Mouse (Mus musculus) midbrain, embryonic 16.5 days (tissue): ENCODE results near the gene Smim7. TPM values are rescaled to one million over a fixed set of nuclear protein-coding genes. Genes with fewer than 3 reads are reported as not detected.

Experiments used
- ATAC-seq: fragments of 200-750 bp; cut with Nextera tagmentation; 2 replicates; pipeline ENCODE4 v1.8.0; 2017; ENCODE audit warnings: moderate TSS enrichment
- H3K27ac ChIP-seq: fragments of 300-500 bp; sonication (generic); 2 replicates; pipeline ENCODE4 v1.5.1; 2014; ENCODE audit warnings: mild to moderate bottlenecking, low read length, mixed read lengths
- H3K27me3 ChIP-seq: fragments of 300-500 bp; sonication (generic); 2 replicates; pipeline ENCODE4 v1.6.1; 2014; ENCODE audit warnings: low read depth, low read length, mixed read lengths; ENCODE audit not compliant: control insufficient read depth, insufficient read depth
- H3K36me3 ChIP-seq: fragments of 300-500 bp; sonication (generic); 2 replicates; pipeline ENCODE4 v1.6.1; 2014; ENCODE audit warnings: mild to moderate bottlenecking, low read length, moderate library complexity, mixed read lengths; ENCODE audit not compliant: control insufficient read depth, insufficient read depth
- H3K4me1 ChIP-seq: fragments of 300-500 bp; sonication (generic); 2 replicates; pipeline ENCODE4 v1.6.1; 2014; ENCODE audit warnings: mild to moderate bottlenecking, low read length, mixed read lengths; ENCODE audit not compliant: control insufficient read depth, insufficient read depth
- H3K4me2 ChIP-seq: fragments of 300-500 bp; sonication (generic); 2 replicates; pipeline ENCODE4 v1.6.1; 2014; ENCODE audit warnings: mild to moderate bottlenecking, low read length, mixed read lengths
- H3K4me3 ChIP-seq: fragments of 300-500 bp; sonication (generic); 2 replicates; pipeline ENCODE4 v1.5.1; 2014; ENCODE audit warnings: low read depth, mild to moderate bottlenecking, low read length, moderate library complexity, mixed read lengths
- H3K9ac ChIP-seq: fragments of 300-500 bp; sonication (generic); 2 replicates; pipeline ENCODE4 v1.6.1; 2014; ENCODE audit warnings: low read depth, low read length, mixed read lengths
- H3K9me3 ChIP-seq: fragments of 300-500 bp; sonication (generic); replicated peaks from 2 replicates; pipeline ENCODE4 v1.6.1; 2014; ENCODE audit warnings: mild to moderate bottlenecking, low read length, mixed read lengths; ENCODE audit not compliant: control insufficient read depth, poor library complexity, severe bottlenecking
- WGBS: fragments of 180-500 bp; shearing (Covaris S2); extraction: QIAGEN DNeasy Blood & Tissue Kit; methylation state at CpG from one replicate; pipeline ENCODE4 v1.1.7; 2014; 5-methylcytosine and 5-hydroxymethylcytosine counted together
- polyA plus RNA-seq: library from polyadenylated mRNA; unstranded; fragments of >200 nt; fragmentation: Nextera tagmentation; extraction: Ambion mirVana; gene quantifications from 2 replicates; pipeline ENCODE4 v1.2.1, GENCODE M21; 2015

Gene Smim7
- 132 and 137 TPM in 2 replicates for polyA plus RNA-seq

DNA sequence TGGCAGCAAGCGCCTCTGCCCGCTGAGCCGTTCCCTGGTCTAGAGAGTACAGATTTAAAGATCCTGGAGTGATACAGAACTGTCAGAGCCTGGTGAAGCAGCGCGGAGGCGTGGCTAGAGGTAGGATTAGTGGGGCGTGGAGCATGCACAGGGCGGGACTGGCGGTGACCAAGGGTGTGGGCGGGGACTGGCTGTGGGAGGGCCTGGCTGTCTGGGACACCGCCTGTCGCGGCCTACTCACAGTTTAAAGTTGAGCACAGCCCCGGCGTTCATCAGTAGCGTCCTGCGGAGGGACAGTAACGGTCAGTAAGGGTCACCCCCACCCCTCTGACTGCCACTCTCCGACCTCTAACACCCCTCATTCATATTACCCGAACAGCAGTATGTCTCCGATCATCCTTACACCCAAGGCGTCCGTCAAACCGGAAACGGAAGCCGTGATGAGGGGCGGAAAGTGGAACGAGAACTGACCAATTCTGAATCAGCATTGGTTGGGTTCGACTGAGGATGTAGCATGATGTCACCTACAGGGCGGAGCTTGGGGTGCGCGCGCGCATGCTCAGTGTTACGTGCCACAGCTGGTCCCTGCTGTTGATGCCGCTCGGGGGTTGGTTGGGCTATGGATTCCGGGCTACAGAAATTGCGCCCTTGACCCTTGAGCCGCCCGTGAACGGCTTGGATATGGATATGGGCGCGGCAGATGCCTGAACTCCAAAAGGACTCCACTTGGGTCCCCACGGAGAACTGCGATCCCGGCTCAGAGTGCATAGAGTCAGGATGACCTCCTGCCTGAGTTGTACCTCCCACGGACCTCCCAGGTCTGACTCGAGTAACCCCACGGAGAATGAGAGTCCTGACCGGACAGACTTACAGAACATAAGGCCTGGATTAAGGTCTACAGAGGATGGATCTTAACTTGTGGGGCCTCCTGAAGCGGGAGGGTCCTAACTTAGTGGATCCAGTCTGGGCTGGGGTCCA is at the start of gene Smim7:
Smim7 (minus strand) TSS at position 456 of the 978 bp plus-strand sequence.
- H3K4me1 ChIP-seq: peaks cover 24% of the 10 kb centered on the region
- no peaks in the 10 kb centered on the region for H3K9me3 ChIP-seq
- H3K4me3 ChIP-seq: peak within 1 kb of the TSS; percentile 50
- peak; percentile 96 for ATAC-seq
- H3K9ac ChIP-seq: peak within 1 kb of the TSS; percentile 84
- H3K27me3 ChIP-seq: no peaks in the 10 kb centered on the region
- peaks cover 21% of the 10 kb centered on the region for H3K36me3 ChIP-seq
- H3K4me2 ChIP-seq: peak within 1 kb of the TSS; percentile 97
- WGBS: under 1% methylated on average over 52 of the region's 52 CpGs
- peak within 1 kb of the TSS; percentile 85 for H3K27ac ChIP-seq

DNA sequence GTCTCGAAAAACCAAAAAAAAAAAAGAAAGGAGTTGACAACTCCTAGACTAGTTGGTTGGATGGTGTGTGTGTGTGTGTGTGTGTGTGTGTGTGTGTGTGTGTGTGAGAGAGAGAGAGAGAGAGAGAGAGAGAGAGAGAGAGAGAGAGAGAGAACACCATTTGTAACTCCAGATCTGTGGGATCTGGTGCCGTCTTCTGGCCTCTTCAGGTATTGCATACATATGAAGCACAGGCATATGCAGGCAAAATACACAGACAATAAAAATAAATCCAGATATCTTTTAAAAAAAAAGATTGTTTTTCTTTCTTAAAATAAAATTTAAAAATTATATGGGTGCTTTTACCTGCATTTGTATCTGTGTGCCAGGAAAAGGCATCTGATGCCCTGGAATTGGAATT is 19.3 kb upstream of the Smim7 start:
- H3K27ac ChIP-seq: no peak overlapping the region
- WGBS: 70% methylated on average over 2 of the region's 2 CpGs
- no peaks in the 10 kb centered on the region for H3K4me1 ChIP-seq
- no peaks in the 10 kb centered on the region for H3K36me3 ChIP-seq
- no peak for ATAC-seq
- no peaks in the 10 kb centered on the region for H3K27me3 ChIP-seq
- H3K9me3 ChIP-seq: no peaks in the 10 kb centered on the region
- H3K4me2 ChIP-seq: no peak overlapping the region
- no peak overlapping the region for H3K4me3 ChIP-seq
- H3K9ac ChIP-seq: no peak overlapping the region

DNA sequence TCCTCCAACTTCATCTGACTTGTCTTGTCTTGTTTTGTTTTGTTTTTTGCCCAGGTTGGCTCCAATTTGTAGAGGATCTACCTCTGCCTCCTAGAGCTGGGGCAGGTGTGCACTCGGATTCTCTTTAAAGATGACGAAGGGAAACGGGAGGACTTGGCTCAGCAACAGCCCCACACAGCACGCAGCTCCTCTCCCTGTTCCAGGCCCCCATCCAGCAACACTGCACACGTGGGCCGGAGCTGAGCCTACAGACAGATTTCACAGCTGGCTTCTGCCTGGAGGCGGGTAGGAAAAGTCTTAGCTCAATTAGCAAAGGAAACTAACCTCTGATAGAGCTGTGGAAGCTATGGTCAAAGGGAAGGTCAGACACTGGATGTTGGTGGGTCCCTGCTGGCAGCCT is 18.4 kb upstream of the Smim7 start:
- no peak for ATAC-seq
- Histone ChIP-seq H3K9me3 (no peaks in the 10 kb centered on the region), H3K9ac (no peak overlapping the region), H3K27me3 (no peaks in the 10 kb centered on the region), H3K4me2 (no peak overlapping the region), H3K4me3 (no peak overlapping the region), H3K36me3 (no peaks in the 10 kb centered on the region), H3K27ac (no peak overlapping the region), H3K4me1 (no peaks in the 10 kb centered on the region)
- WGBS: 74% methylated on average over 7 of the region's 7 CpGs

DNA sequence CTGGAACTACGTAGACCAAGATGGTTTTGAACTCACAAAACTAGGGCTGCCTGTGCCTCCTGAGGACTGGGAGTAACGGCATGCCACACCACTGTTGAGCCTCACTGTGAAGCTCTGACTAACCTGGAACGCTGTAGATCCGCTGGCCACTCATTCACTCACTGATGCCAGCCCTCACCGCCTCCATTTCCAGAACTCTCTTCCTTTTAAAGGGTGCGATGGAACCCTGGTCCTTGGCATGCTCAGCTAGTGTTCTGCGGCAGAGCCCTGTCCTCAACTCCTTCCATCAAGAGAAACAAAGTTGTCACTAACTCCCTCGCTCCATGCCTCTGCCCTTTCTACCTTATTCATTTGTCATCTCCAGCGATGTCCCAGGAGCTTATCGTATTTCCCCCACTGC is 18.0 kb upstream of the Smim7 start:
- WGBS: 91% methylated on average over 10 of the region's 10 CpGs
- ATAC-seq: no peak

DNA sequence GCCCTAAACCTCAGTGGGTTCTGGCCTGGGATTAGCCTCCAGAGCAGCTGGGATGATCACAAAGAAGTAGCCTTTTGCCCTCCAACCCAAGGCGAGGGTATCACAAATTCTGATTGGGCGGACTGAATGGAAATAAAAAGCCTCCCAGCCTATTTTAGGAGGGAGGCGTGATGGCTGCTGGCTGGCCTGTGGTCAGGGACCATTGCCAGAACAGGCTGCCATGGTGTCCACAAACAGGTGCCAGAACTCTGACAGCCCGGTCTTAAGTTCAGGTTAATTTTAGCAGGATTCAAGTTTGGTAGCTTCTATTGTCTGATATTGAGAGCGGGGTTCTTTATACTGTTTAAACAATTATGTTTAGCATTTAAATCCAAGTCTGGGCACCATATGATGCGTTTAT is 16.9 kb upstream of the Smim7 start:
- ATAC-seq: no peak
- Histone ChIP-seq H3K27me3 (no peaks in the 10 kb centered on the region), H3K9ac (no peak overlapping the region), H3K4me1 (no peaks in the 10 kb centered on the region), H3K4me2 (no peak overlapping the region), H3K27ac (no peak overlapping the region), H3K36me3 (no peaks in the 10 kb centered on the region), H3K9me3 (no peaks in the 10 kb centered on the region), H3K4me3 (no peak overlapping the region)
- 67% methylated on average over 6 of the region's 6 CpGs for WGBS

More for the DNA sequence above, 18.0 kb upstream of the Smim7 start:
- H3K4me2 ChIP-seq: no peak overlapping the region
- H3K9ac ChIP-seq: no peak overlapping the region
- no peak overlapping the region for H3K4me3 ChIP-seq
- no peaks in the 10 kb centered on the region for H3K4me1 ChIP-seq
- no peaks in the 10 kb centered on the region for H3K9me3 ChIP-seq
- no peaks in the 10 kb centered on the region for H3K27me3 ChIP-seq
- H3K36me3 ChIP-seq: no peaks in the 10 kb centered on the region
- H3K27ac ChIP-seq: no peak overlapping the region

DNA sequence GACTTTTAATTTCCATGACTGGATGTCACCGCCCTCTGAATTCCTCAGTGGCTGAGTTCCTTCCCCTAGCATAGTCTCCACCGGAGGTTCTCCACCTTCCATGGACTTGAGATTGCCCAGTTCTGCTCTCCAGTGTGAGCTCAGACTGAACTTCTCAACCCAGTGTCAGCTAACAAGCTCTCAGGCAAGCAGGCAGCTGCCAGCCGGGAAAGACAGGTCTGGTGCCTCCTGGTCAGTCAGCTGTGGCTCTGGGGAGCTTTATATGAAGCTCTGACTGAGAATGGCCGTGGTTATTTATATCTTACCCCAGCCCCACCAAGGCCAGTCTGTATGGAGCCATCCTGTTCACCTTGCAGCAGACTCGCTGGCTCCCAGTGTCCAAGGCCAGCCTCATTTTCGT is 13.5 kb upstream of the Smim7 start:
- H3K4me2 ChIP-seq: no peak overlapping the region
- H3K9me3 ChIP-seq: no peaks in the 10 kb centered on the region
- H3K9ac ChIP-seq: no peak overlapping the region
- H3K4me3 ChIP-seq: no peak overlapping the region
- no peaks in the 10 kb centered on the region for H3K27me3 ChIP-seq
- no peaks in the 10 kb centered on the region for H3K4me1 ChIP-seq
- H3K36me3 ChIP-seq: peaks cover 3% of the 10 kb centered on the region; the same call in 1 of the 2 replicates
- WGBS: 81% methylated on average over 6 of the region's 6 CpGs
- no peak for ATAC-seq
- H3K27ac ChIP-seq: no peak overlapping the region

DNA sequence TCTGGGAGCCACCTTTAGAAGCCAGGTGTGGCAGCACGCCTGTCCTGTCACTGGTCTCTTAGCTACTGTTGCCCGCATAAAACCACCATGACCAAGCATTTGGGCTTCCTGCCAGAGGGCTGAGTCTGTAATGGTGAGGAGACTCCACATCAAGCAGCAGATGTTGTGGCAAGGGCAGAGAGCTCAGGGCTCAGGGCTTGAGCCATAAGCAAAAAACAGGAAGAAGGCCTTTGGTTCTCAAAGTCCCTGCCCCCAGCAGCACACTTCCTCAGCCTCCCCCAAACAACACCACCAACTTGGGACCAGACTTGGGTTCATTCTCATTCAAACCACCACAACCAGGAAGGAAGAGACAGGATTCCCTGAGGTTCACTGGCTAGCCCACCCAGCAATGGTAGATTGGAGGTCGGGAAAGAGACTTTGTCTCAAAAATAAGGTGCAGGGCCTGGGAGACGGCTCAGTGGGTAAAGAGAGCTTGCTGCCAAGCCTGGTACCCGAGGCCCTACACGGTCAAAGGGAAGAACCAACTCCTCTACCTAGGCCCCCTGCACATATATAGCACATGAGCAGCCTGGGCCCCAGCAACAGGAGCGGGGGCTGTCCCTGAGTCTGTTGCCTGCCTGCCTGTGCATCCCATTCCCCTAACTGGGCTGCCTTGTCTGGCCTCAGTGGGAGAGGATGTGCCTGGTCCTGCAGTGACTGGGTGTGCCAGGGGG is 12.3 kb upstream of the Smim7 start:
- WGBS: 87% methylated on average over 7 of the region's 7 CpGs
- Histone ChIP-seq H3K36me3 (peaks cover 3% of the 10 kb centered on the region; the same call in 1 of the 2 replicates), H3K27me3 (no peaks in the 10 kb centered on the region), H3K27ac (no peak overlapping the region), H3K9ac (no peak overlapping the region), H3K4me1 (no peaks in the 10 kb centered on the region), H3K4me3 (no peak overlapping the region), H3K4me2 (no peak overlapping the region), H3K9me3 (no peaks in the 10 kb centered on the region)
- no peak for ATAC-seq

DNA sequence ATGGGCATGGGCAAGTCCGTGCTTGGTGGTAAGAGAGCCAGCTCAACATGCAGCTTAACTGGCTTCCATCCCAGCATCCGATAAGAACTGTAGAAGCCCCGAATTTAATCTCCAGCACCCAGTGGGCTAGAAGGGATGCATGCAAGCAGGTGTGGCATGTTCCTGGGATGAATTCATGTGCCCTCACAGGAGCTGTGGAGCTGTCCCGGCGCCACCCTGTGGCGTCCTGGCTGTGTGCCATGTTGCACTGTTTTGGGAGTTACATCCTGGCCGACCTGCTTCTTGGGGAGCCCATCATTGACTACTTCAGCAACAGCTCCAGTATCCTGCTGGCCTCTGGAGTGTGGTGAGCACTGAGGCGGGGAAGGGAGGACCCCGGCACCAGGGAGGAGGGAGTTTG is 8.5 kb upstream of the Smim7 start:
- Histone ChIP-seq H3K27ac (no peak overlapping the region), H3K36me3 (peaks cover 3% of the 10 kb centered on the region; the same call in 1 of the 2 replicates), H3K27me3 (no peaks in the 10 kb centered on the region), H3K4me2 (no peak overlapping the region), H3K9me3 (no peaks in the 10 kb centered on the region), H3K9ac (no peak overlapping the region), H3K4me1 (no peaks in the 10 kb centered on the region), H3K4me3 (no peak overlapping the region)
- 71% methylated on average over 9 of the region's 9 CpGs for WGBS
- no peak for ATAC-seq

DNA sequence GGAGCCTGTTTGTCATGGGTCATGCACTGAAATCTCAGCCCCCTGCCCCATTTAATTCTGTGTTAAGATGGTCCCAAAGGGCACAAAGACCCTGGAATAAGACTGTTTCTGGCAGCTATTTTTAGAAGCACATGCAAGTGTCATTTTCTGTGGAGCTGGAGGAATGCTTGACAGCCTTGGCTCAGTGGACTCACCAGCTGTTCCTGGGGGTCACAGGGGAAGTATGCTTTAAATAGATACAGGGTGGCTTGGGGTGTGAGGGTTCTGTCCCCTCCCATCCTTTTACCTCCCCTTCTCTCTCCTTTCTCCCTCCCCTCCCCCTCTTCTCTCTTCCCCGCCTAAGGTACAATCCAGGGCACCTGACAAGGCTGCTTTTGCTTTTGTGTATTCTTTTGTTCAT is 7.1 kb upstream of the Smim7 start:
- Histone ChIP-seq H3K9me3 (no peaks in the 10 kb centered on the region), H3K27ac (no peak overlapping the region), H3K27me3 (no peaks in the 10 kb centered on the region), H3K9ac (no peak overlapping the region), H3K36me3 (peaks cover 3% of the 10 kb centered on the region; the same call in 1 of the 2 replicates), H3K4me1 (peaks cover 9% of the 10 kb centered on the region), H3K4me2 (no peak overlapping the region), H3K4me3 (no peak overlapping the region)
- ATAC-seq: no peak
- 79% methylated on average over 1 of the region's 1 CpGs for WGBS
